ENCODE assay signal across 20 mouse cellular contexts in genomic region chr5:36024003-36024685, GRCm38 (mm10).
DNase-seq lines count a peak whose midpoint lies in the region; ATAC-seq and TF ChIP-seq lines count a peak whose summit lies in the region.
"Had no signal": no experiment of that assay in that cellular context is flagged by ENCODE, and none has a peak within 500 bp of the region (broad histone marks: within the 10 kb centered on the region; RNA-seq: fewer than 3 reads in every experiment).

No protein-coding gene starts in this region.

- in situ Hi-C loops in CH12.LX (cut with MboI; ENCODE audit: low pct_ligation_motif_present, low pct_unique_long_range_greater_than_20kb, low sequenced_read_pairs): loop anchor here (5.0 kb wide), 1 partner anchor 37 kb away; no protein-coding TSS in a partner anchor

- H3K79me2 ChIP-seq in CH12.LX (replicated peaks; ENCODE audit: control insufficient read depth, extremely low read depth, insufficient read depth, poor library complexity, severe bottlenecking): no peaks in the 10 kb centered on the region

- peaks cover 12% of the 10 kb centered on the region for H3K4me1 ChIP-seq in forebrain, embryonic 10.5 days
- no peaks in the 10 kb centered on the region for H3K4me1 ChIP-seq in forebrain, postnatal 0 days (ENCODE audit: insufficient read depth)
- peaks cover 20 to 59% of the 10 kb centered on the region in 2 experiments for H3K4me1 ChIP-seq in CH12.LX (ENCODE audit: control insufficient read depth in 1 of 2, insufficient read depth in 2 of 2)
- no peaks in the 10 kb centered on the region for H3K4me1 ChIP-seq in kidney, adult 2 months (ENCODE audit: control insufficient read depth, insufficient read depth, low read length)
- H3K4me1 ChIP-seq: hindbrain, embryonic 15.5 days had no signal

- TF ChIP-seq RAD21 in CH12.LX (IDR thresholded peaks at IDR 0.05; ENCODE audit: low read depth, low read length): no peak

- intact Hi-C loops in left cerebral cortex, postnatal 4 days (cut with DNase I): no loop called here
- intact Hi-C loops in left cerebral cortex, postnatal 14 days (cut with DNase I): no loop called here

- no peak for ATAC-seq in forebrain, postnatal 0 days
- ATAC-seq: forebrain, embryonic 14.5 days; inflammation-experienced regulatory T-cells, adult 6 months had no signal

- WGBS in forebrain, embryonic 10.5 days: 90% methylated on average over 9 of the region's 9 CpGs
- WGBS in forebrain, postnatal 0 days: 79% methylated on average over 9 of the region's 9 CpGs
- WGBS in kidney, adult 2 months: 89% methylated on average over 9 of the region's 9 CpGs

- no peak overlapping the region for H3K4me2 ChIP-seq in forebrain, postnatal 0 days (ENCODE audit: low read depth)
- H3K4me2 ChIP-seq in CH12.LX (ENCODE audit: insufficient read depth, low read depth, poor library complexity, severe bottlenecking): 0 out of 2 replicates have a peak overlapping the region, but pooled peaks have one; percentile 17
- H3K4me2 ChIP-seq: hindbrain, embryonic 15.5 days had no signal

- no peak overlapping the region for H3K4me3 ChIP-seq in forebrain, embryonic 10.5 days
- H3K4me3 ChIP-seq in forebrain, postnatal 0 days (ENCODE audit: low read depth, low read length): no peak overlapping the region
- peak overlapping the region in 2 of 3 experiments; percentile 6 to 27 for H3K4me3 ChIP-seq in CH12.LX (replicated peaks in 1 of 3; ENCODE audit: low read depth in 2 of 3, low read length in 2 of 3, poor library complexity in 1 of 3)
- H3K4me3 ChIP-seq in kidney, adult 2 months (ENCODE audit: insufficient read depth, low read depth, low read length): no peak overlapping the region
- H3K4me3 ChIP-seq: embryonic facial prominence, embryonic 10.5 days; heart, embryonic 10.5 days; hindbrain, embryonic 10.5 days; hindbrain, embryonic 15.5 days had no signal

- no peak; the same call in 1 of the 2 replicates for TF ChIP-seq POLR2A in CH12.LX (IDR thresholded peaks at IDR 0.05; ENCODE audit: low read depth, low read length)
- TF ChIP-seq POLR2A in kidney, adult 2 months (IDR thresholded peaks at IDR 0.05; ENCODE audit: low read depth, low read length): no peak

- H3K36me3 ChIP-seq in forebrain, embryonic 10.5 days (replicated peaks): no peaks in the 10 kb centered on the region
- H3K36me3 ChIP-seq in forebrain, postnatal 0 days (ENCODE audit: insufficient read depth): peaks cover 2% of the 10 kb centered on the region; the same call in 1 of the 2 replicates
- H3K36me3 ChIP-seq in CH12.LX (replicated peaks in 1 of 2; ENCODE audit: control insufficient read depth in 1 of 2, insufficient read depth in 1 of 2, low read length in 1 of 2): peaks cover 0 to 16% of the 10 kb centered on the region in 2 experiments
- no peaks in the 10 kb centered on the region for H3K36me3 ChIP-seq in kidney, adult 2 months (ENCODE audit: control insufficient read depth, insufficient read depth, low read length)
- H3K36me3 ChIP-seq: embryonic facial prominence, embryonic 10.5 days; hindbrain, embryonic 15.5 days had no signal

- no peaks in the 10 kb centered on the region for H3K27me3 ChIP-seq in forebrain, embryonic 10.5 days (ENCODE audit: poor library complexity, severe bottlenecking)
- H3K27me3 ChIP-seq in forebrain, postnatal 0 days (ENCODE audit: insufficient read depth, low read length): no peaks in the 10 kb centered on the region
- no peaks in the 10 kb centered on the region for H3K27me3 ChIP-seq in CH12.LX (replicated peaks)
- no peaks in the 10 kb centered on the region for H3K27me3 ChIP-seq in kidney, adult 2 months (replicated peaks; ENCODE audit: control insufficient read depth, insufficient read depth, low read length)
- H3K27me3 ChIP-seq: hindbrain, embryonic 15.5 days had no signal

- H3K27ac ChIP-seq in forebrain, embryonic 10.5 days: 0 out of 2 replicates have a peak overlapping the region, but pooled peaks have one; percentile 6
- no peak overlapping the region for H3K27ac ChIP-seq in forebrain, postnatal 0 days (ENCODE audit: low read depth, low read length)
- no peak overlapping the region for H3K27ac ChIP-seq in CH12.LX (ENCODE audit: insufficient read depth, low read depth)
- no peak overlapping the region for H3K27ac ChIP-seq in kidney, adult 2 months (ENCODE audit: insufficient read depth, low read depth, low read length)
- H3K27ac ChIP-seq: embryonic facial prominence, embryonic 10.5 days; heart, embryonic 10.5 days; hindbrain, embryonic 10.5 days; hindbrain, embryonic 15.5 days had no signal

- no peaks in the 10 kb centered on the region for H3K9me3 ChIP-seq in forebrain, embryonic 10.5 days
- no peaks in the 10 kb centered on the region for H3K9me3 ChIP-seq in forebrain, postnatal 0 days (ENCODE audit: low read length)
- no peaks in the 10 kb centered on the region for H3K9me3 ChIP-seq in CH12.LX (replicated peaks; ENCODE audit: low read length)
- H3K9me3 ChIP-seq: embryonic facial prominence, embryonic 10.5 days; heart, embryonic 10.5 days; hindbrain, embryonic 10.5 days; hindbrain, embryonic 15.5 days had no signal

- TF ChIP-seq CTCF in forebrain, postnatal 0 days (IDR thresholded peaks at IDR 0.05; ENCODE audit: low read depth): no peak
- no peak for TF ChIP-seq CTCF in CH12.LX (conservative IDR thresholded peaks at IDR 0.05 in 1 of 2, IDR thresholded peaks at IDR 0.05 in 1 of 2; ENCODE audit: low read depth in 2 of 2, low read length in 2 of 2)
- TF ChIP-seq CTCF in kidney, adult 2 months (conservative IDR thresholded peaks at IDR 0.05; ENCODE audit: insufficient read depth, insufficient read length, low read depth, low read length): no peak

- dilution Hi-C loops in CH12.LX (cut with MboI; ENCODE audit: extremely low pct_ligation_motif_present, extremely low pct_unique_long_range_greater_than_20kb, low sequenced_read_pairs): no loop called here

- TF ChIP-seq EP300 in CH12.LX (IDR thresholded peaks at IDR 0.05; ENCODE audit: low read length): peak; percentile 59; the same call in 1 of the 2 replicates

- DNase-seq in forebrain, embryonic 10.5 days (ENCODE audit: extremely low spot score, low spot score): no peak
- DNase-seq in forebrain, postnatal 0 days: no peak
- DNase-seq in left cerebral cortex, postnatal 4 days: peak; percentile 59
- DNase-seq in left cerebral cortex, postnatal 14 days (ENCODE audit: low spot score in 2 of 2): no peak
- DNase-seq in CH12.LX (ENCODE audit: extremely low read depth): peak; percentile 82
- no peak for DNase-seq in embryo, embryonic 10 days (ENCODE audit: low spot score)
- no peak for DNase-seq in kidney, adult 2 months
- DNase-seq: adrenal gland, adult 2 months; adrenal gland, postnatal 25 days; cerebellum, adult 2 months; cerebellum, postnatal 25 days; gastrocnemius, postnatal 36 days; heart, adult 18-20 months; heart, postnatal 10 days had no signal

- H3K9ac ChIP-seq in forebrain, postnatal 0 days: no peak overlapping the region
- H3K9ac ChIP-seq in CH12.LX (ENCODE audit: insufficient read depth, low read depth): no peak overlapping the region
- H3K9ac ChIP-seq: hindbrain, embryonic 15.5 days had no signal

TF ChIP-seq in CH12.LX, 34 proteins besides CTCF, POLR2A, EP300 and RAD21 (continues in another document):
- TF ChIP-seq ZC3H11A (IDR thresholded peaks at IDR 0.05; ENCODE audit: low read depth, low read length) (no peak), SMC3 (IDR thresholded peaks at IDR 0.05; ENCODE audit: low read depth, low read length) (no peak), POLR2AphosphoS2 (IDR thresholded peaks at IDR 0.05; ENCODE audit: low read depth, low read length) (no peak), MAZ (IDR thresholded peaks at IDR 0.05; ENCODE audit: low read depth, low read length) (no peak), MAX (IDR thresholded peaks at IDR 0.05; ENCODE audit: low read length) (peak; percentile 79), NELFE (IDR thresholded peaks at IDR 0.05; ENCODE audit: low read depth, low read length) (no peak), SIN3A (IDR thresholded peaks at IDR 0.05; ENCODE audit: low read length) (peak; percentile 32; the same call in 1 of the 2 replicates), JUN (IDR thresholded peaks at IDR 0.05; ENCODE audit: insufficient read depth, low read depth, low read length) (no peak), ZNF384 (IDR thresholded peaks at IDR 0.05; ENCODE audit: low read depth, low read length) (no peak), MAFK (IDR thresholded peaks at IDR 0.05; ENCODE audit: insufficient replicate concordance, low read length) (peak; percentile 73), MYC (IDR thresholded peaks at IDR 0.05; ENCODE audit: low read depth, low read length) (peak; percentile 87), CHD1 (IDR thresholded peaks at IDR 0.05; ENCODE audit: low read depth, low read length) (no peak), ZMIZ1 (IDR thresholded peaks at IDR 0.05; ENCODE audit: low read depth, low read length) (no peak), BHLHE40 (IDR thresholded peaks at IDR 0.05; ENCODE audit: low read depth, low read length) (no peak), NRF1 (IDR thresholded peaks at IDR 0.05; ENCODE audit: low read depth, low read length) (no peak), HCFC1 (IDR thresholded peaks at IDR 0.05; ENCODE audit: low read depth, low read length) (peak; percentile 11; the same call in 1 of the 2 replicates), MXI1 (IDR thresholded peaks at IDR 0.05; ENCODE audit: low read depth, low read length) (peak; percentile 73), UBTF (IDR thresholded peaks at IDR 0.05; ENCODE audit: low read depth, low read length) (peak; percentile 72; the same call in 1 of the 2 replicates), USF2 (conservative IDR thresholded peaks at IDR 0.05; ENCODE audit: low read depth, low read length) (no peak), RCOR1 (conservative IDR thresholded peaks at IDR 0.05; ENCODE audit: low read depth, low read length) (no peak), ELF1 (IDR thresholded peaks at IDR 0.05; ENCODE audit: low read depth, low read length) (no peak), ETS1 (conservative IDR thresholded peaks at IDR 0.05; ENCODE audit: low read depth, low read length) (peak; percentile 56; the same call in 1 of the 2 replicates), PAX5 (IDR thresholded peaks at IDR 0.05; ENCODE audit: low read length) (no peak), CHD2 (IDR thresholded peaks at IDR 0.05; ENCODE audit: low read length) (no peak), USF1 (IDR thresholded peaks at IDR 0.05; ENCODE audit: low read depth, low read length) (no peak), JUND (conservative IDR thresholded peaks at IDR 0.05; ENCODE audit: low read depth, low read length) (no peak), IRF4 (IDR thresholded peaks at IDR 0.05; ENCODE audit: low read depth, low read length) (peak; percentile 51), E2F4 (IDR thresholded peaks at IDR 0.05; ENCODE audit: insufficient replicate concordance, low read depth, low read length) (no peak), MEF2A (IDR thresholded peaks at IDR 0.05; ENCODE audit: borderline replicate concordance, low read depth, low read length) (no peak), ZKSCAN1 (IDR thresholded peaks at IDR 0.05; ENCODE audit: borderline replicate concordance, low read depth, low read length) (no peak), KAT2A (IDR thresholded peaks at IDR 0.05; ENCODE audit: insufficient replicate concordance, low read length) (no peak)

Comparison
In these comparisons a context has a peak if more than half of its experiments do, and no peak if none do; other contexts are left out.
1. DNase-seq: peak in left cerebral cortex, postnatal 4 days (single experiment) and CH12.LX (single experiment); none in forebrain, embryonic 10.5 days (single experiment), forebrain, postnatal 0 days (single experiment), left cerebral cortex, postnatal 14 days (0 of 2), embryo, embryonic 10 days (single experiment) and kidney, adult 2 months (single experiment).
2. H3K4me3 ChIP-seq: peak in CH12.LX (2 of 3); none in forebrain, embryonic 10.5 days (single experiment), forebrain, postnatal 0 days (single experiment) and kidney, adult 2 months (single experiment).